Comparison of ENCODE assay signal across 28 mouse cellular contexts in the genomic region with DNA sequence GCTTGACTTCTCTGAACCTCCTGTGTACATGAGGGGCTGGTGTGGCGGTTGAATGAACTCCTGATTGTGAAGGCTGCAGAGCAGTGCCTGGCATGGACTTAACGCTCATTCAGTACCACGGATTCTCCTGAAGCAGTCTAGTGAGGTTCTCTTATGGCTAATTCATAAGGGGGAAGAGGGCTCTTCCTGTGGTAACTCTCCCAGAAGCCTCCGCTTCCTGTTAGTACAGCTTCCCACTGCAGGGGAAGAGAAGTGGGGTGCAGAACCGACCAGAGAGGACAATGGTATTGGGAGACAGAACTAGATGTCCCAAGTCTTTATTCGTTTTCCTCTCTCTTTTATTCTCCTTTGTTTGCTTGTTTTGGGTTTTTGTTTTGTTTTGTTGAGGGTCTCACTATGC. TPM values are rescaled to one million over a fixed set of nuclear protein-coding genes. Genes with fewer than 3 reads are reported as not detected.
A peak's percentile ranks its signal among the peaks of the same experiment; 100 is the strongest.
DNase-seq lines count a peak whose midpoint lies in the region; ATAC-seq lines count a peak whose summit lies in the region.
"Had no signal": no experiment of that assay in that cellular context is flagged by ENCODE, and none has a peak within 500 bp of the region (broad histone marks: within the 10 kb centered on the region; RNA-seq: fewer than 3 reads in every experiment).

No protein-coding gene starts in this region.

- H3K9ac ChIP-seq in liver, embryonic 13.5 days, result no peak overlapping the region
- H3K9ac ChIP-seq: hindbrain, embryonic 13.5 days; intestine, embryonic 15.5 days; limb, embryonic 13.5 days; lung, embryonic 14.5 days; neural tube, embryonic 15.5 days had no signal

- H3K27ac ChIP-seq in liver, embryonic 13.5 days, result no peak overlapping the region
- H3K27ac ChIP-seq: forebrain, embryonic 10.5 days; heart, embryonic 10.5 days; hindbrain, embryonic 13.5 days; intestine, embryonic 15.5 days; limb, embryonic 13.5 days; midbrain, embryonic 10.5 days; neural tube, embryonic 15.5 days had no signal

- H3K4me3 ChIP-seq in liver, embryonic 13.5 days (replicated peaks), result no peak overlapping the region
- H3K4me3 ChIP-seq: forebrain, embryonic 10.5 days; heart, embryonic 10.5 days; hindbrain, embryonic 13.5 days; intestine, embryonic 15.5 days; limb, embryonic 13.5 days; midbrain, embryonic 10.5 days; neural tube, embryonic 15.5 days had no signal

- no peaks in the 10 kb centered on the region for H3K27me3 ChIP-seq in liver, embryonic 13.5 days
- H3K27me3 ChIP-seq: hindbrain, embryonic 13.5 days; intestine, embryonic 15.5 days; limb, embryonic 13.5 days; neural tube, embryonic 15.5 days had no signal

- no peaks in the 10 kb centered on the region for H3K9me3 ChIP-seq in liver, embryonic 13.5 days (replicated peaks)
- H3K9me3 ChIP-seq: forebrain, embryonic 10.5 days; heart, embryonic 10.5 days; hindbrain, embryonic 13.5 days; intestine, embryonic 15.5 days; limb, embryonic 13.5 days; midbrain, embryonic 10.5 days; neural tube, embryonic 15.5 days had no signal

- no peaks in the 10 kb centered on the region for H3K36me3 ChIP-seq in liver, embryonic 13.5 days
- H3K36me3 ChIP-seq: forebrain, embryonic 10.5 days; heart, embryonic 10.5 days; hindbrain, embryonic 13.5 days; intestine, embryonic 15.5 days; limb, embryonic 13.5 days; midbrain, embryonic 10.5 days; neural tube, embryonic 15.5 days had no signal

- no peak for ATAC-seq in liver, embryonic 13.5 days (ENCODE audit: low read depth)
- ATAC-seq in CD4-positive, CD25-positive, alpha-beta regulatory T cell, adult 4 months, result peak; percentile 29
- ATAC-seq in megakaryocyte progenitor cell, adult 5-6 weeks (replicated peaks; ENCODE audit: poor library complexity), result peak; percentile 59
- ATAC-seq: intestine, embryonic 15.5 days; midbrain, embryonic 16.5 days had no signal

- peaks cover 6% of the 10 kb centered on the region for H3K4me1 ChIP-seq in liver, embryonic 13.5 days (replicated peaks)
- H3K4me1 ChIP-seq: intestine, embryonic 15.5 days; limb, embryonic 13.5 days had no signal

- no peak for DNase-seq in liver, embryonic 13.5 days
- no peak for DNase-seq in liver
- DNase-seq in induced T-regulatory cell, adult 2 months (ENCODE audit: low read depth), result peak; percentile 6
- no peak for DNase-seq in frontal cortex, postnatal 25 days (ENCODE audit: low spot score in 2 of 2)
- DNase-seq in lung, postnatal 4 days, result no peak
- no peak for DNase-seq in B cell, adult 2 months
- DNase-seq: adrenal gland, postnatal 36 days; cerebellum, adult 11 months; cerebellum, postnatal 10 days; heart, postnatal 14 days; kidney, adult 9 months; kidney, postnatal 14 days; right cerebral cortex, adult 18-20 months; thymus, adult 2 months had no signal

- 24% methylated on average over 6 of the region's 6 CpGs for WGBS in liver, embryonic 13.5 days (ENCODE audit: insufficient replicate concordance)

- H3K4me2 ChIP-seq in liver, embryonic 13.5 days, result 0 out of 2 replicates have a peak overlapping the region, but pooled peaks have one; percentile 3
- H3K4me2 ChIP-seq: hindbrain, embryonic 13.5 days; intestine, embryonic 15.5 days; limb, embryonic 13.5 days; lung, embryonic 14.5 days; neural tube, embryonic 15.5 days had no signal

RNA-seq across cellular contexts. Expression of gene Slc5a11, which starts 25.5 kb away (rescaled TPM):
- polyA plus RNA-seq in liver, embryonic 13.5 days (2015; fragmentation: Nextera tagmentation; extraction: Ambion mirVana), result 0.18 and 0.54 TPM in 2 replicates
- polyA plus RNA-seq in CD4-positive, CD25-positive, alpha-beta regulatory T cell, adult 4 months (2017; shearing (Covaris generic)), result under 1 TPM; 0.42 to 0.70 TPM
- total RNA-seq in megakaryocyte progenitor cell, adult 5-6 weeks (2015), result 1.3 and 1.7 TPM in 2 replicates
- total RNA-seq in megakaryocyte progenitor cell, adult 5-6 weeks (2017), result 5.6 and 21.3 TPM in 2 replicates
- total RNA-seq: adrenal gland, adult 18-20 months; adrenal gland, postnatal 36 days; gastrocnemius, adult 8-10 months; heart, postnatal 14 days had no signal
- polyA plus RNA-seq: embryonic facial prominence, embryonic 11.5 days; forebrain, embryonic 10.5 days had no signal
